Mouse (Mus musculus): ENCODE results near the gene Gstt3.
A peak's percentile ranks its signal among the peaks of the same experiment; 100 is the strongest.
"Not testable (repeated sequence)": the region's sequence is repeated elsewhere in the genome, so short reads cannot be mapped to it uniquely, and the experiment has no call there.

The Gstt3 gene

DNA sequence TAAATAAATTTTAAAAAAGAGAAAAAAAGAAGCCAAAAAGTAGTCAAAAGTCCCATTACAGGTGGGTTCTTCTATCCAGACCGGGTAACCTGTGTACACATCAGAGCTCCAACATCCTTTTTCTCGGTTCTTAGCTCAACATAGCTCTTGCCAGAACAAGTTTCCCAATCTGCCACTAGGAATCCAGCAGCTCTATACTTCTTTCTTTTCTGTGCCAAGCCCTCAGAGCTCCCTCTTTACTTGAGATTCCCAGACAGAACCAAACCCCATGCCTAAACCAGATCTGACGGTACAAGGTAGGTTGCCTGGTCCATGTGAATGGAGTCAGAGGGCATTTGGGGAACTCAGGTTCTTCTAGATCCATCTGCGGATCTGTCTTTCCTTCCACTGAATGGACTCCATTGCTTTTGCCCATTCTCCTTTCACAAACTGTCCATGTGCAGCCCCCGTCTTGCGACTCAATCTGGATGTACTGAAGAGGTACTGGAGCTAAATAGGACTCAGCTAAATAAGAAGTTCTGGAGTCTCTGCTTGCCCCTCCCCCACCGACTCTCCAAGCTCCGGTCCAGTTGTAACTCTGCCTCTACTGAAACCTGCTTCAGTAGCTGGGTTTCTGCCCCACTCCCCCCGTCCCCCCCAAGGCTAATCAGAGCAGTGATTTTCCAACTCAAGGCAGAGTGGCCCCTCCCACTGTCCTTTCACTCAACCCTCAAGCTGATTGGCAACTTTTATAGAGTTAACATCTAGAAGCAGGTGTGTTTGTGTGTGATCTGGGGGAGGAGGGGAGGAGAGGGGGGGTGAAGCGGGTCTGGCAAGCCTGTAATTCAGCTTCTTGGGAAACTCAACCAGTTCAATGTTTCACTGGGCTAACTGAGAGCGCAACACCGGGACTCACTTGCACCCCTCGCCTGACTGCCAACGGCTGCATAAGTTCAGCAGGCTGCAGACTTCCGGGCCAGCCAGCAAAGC is 1.7 kb downstream of the Gstt3 start:
- no peak for DNase-seq (ENCODE audit: extremely low read depth, low read depth)

DNA sequence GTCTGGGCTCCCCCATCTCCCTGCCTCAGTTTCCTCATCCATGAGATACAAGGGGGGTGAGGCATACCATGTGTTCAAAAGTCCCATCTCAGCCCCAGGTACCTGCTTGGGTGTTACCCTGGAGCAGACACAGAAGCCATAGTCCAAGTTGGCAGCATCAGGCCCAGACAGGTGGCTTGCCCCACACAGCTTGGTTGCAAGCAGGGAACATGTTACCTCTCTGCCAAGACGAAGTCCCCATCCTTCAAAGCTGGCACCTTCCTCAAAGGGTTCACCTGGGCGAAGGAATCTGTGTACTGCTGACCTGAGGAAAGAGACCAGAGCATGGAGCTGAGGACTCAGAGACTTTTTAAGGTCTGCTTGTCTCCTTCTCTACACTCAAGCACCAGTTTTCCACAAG is 3.3 kb downstream of the Gstt3 start:
- DNase-seq (ENCODE audit: extremely low read depth, low read depth), result no peak

DNA sequence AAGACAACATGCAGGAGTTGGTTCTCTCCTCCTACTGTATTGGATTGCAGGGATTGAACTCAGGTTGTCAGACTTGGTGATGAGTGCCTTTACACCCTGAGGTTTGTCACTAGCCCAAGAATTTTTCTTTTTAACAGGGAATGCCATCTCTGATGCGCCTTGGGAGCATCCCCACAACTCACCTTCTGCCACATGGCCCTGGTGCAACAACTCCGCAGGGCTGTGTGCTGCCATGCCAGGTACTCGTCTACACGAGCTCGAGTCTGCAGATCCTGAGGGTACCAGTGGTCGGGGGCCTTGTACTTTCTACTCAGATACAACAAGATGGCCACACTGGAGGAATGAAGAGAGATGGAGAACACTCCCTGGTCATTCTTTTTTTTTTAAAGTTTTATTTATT is 4.7 kb downstream of the Gstt3 start:
- DNase-seq (ENCODE audit: extremely low read depth, low read depth), result no peak

DNA sequence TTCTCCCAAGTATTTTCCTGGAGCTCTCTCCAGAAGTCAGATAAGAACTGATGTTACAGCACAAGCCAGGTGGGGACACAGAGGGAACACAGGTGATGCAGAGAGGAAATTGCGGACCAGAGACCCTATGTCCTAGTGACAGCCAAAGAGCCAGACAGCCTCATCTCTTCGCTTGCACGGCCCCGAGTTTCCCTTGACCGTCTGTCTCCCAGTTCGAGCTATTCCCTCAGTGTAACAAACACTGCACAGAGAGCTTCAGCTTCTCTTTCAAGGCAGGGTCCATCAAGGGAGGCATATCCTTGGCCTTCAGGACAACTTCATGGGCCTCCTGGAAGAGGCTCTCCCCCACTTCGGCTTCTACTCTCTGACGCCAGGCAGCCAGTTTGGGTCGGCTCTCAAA is 6.6 kb downstream of the Gstt3 start:
- no peak for DNase-seq (ENCODE audit: extremely low read depth, low read depth)

DNA sequence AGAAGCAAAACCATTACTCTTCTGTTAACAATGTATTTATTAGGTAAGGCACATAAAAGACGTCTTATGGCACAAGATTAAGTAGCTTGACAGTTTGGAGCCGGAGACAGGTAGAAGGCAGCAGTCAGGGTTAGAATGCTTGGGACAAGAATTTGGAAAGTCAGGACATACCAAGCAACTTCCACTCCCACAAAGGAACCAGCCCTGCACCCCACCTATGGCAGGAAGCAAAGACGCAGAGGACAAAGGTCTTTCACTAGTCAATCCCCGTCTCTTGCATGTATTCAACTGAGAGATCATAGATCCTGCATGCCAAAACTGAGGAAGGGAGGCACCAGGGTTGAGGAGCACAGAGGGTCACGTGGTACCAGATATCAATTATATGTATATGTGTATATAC is 7.1 kb downstream of the Gstt3 start:
- DNase-seq (ENCODE audit: extremely low read depth, low read depth), result no peak

DNA sequence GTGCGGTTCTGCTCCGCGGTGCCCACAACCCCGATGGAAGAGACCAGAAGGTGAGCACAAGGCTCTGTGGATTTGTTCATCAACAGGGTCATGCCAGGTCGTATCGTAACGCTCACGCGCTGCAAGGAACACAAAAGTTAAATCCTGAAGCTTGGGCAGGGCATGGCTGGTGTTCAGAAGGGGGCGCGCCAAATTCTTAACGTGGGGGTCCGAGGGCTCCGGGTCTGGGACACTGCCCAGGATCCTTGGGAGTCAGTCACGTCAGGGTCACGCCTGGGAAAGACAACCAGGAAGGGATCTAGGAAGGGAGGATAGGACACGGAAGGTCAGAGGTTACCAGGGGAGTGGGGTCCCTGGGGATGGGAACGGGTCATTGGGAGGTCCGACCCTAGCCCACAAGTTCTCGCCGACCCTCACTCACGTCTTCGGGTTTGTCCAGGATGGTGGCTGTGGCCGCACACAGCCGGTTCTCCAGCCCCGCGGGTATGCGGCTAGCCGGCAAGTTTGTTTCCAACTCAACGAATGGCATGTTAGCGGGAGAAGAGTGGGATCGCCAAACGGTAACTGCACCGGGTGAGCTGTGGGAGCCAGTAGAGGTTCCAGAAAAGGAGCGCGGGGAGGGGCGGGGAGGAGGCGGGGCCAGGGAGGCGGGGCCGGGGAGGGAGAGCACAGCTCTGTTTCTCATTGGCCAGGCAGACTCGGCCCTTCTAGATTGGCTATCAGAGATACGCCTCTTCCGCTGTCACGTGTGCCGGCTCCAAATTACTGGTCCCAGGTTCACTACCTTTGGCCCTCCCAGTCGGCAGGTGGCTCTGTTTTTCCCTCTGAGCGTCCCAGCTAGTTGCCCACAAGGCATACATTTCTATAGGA is 8.2 kb downstream of the Gstt3 start, which contains the start of gene Ddt:
TSS of gene Ddt (minus strand) at position 620 of the 870 bp plus-strand sequence.
- DNase-seq (ENCODE audit: extremely low read depth, low read depth), result peak; percentile 90

DNA sequence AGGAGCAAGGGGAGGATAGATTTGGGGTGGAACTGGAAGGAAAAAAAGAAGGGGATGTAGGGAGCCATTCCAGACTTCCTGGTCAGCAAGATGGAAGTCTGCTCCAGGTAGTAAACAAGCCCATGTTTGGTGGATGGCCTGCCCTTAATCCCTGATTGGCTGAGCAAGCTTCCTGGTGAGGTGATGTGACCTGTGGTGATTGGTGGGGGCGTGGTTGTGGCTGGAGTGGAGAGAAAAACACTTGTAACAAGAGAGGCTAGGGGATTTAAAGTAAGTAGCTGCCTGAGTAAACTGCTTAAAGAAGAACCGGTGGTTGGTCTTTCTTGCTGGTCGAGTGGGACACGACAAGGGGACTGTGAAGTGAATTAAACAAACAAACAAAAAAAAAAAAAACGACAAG is 13.5 kb downstream of the Gstt3 start:
- not testable (repeated sequence) for DNase-seq (ENCODE audit: extremely low read depth, low read depth)

DNA sequence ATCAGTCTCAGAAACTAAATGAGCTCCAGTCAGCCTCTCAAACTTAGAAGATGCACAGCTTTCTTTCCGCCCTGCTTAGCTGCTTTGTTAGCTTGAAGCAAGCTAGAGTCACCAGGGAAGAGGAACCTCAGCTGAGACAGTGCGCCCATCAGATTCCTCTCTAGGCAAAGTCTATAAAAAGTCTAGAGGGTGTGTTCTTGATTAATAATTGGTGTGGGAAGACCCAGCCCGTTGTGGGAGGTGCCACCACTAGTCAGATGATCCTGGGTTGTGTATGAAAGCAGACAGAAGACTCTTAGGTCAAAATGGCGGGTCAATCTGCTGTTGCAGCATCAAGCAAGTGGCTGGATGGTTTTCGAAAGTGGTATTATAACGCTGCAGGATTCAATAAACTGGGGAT is 14.4 kb downstream of the Gstt3 start:
- peak; percentile 69 for DNase-seq (ENCODE audit: extremely low read depth, low read depth)

DNA sequence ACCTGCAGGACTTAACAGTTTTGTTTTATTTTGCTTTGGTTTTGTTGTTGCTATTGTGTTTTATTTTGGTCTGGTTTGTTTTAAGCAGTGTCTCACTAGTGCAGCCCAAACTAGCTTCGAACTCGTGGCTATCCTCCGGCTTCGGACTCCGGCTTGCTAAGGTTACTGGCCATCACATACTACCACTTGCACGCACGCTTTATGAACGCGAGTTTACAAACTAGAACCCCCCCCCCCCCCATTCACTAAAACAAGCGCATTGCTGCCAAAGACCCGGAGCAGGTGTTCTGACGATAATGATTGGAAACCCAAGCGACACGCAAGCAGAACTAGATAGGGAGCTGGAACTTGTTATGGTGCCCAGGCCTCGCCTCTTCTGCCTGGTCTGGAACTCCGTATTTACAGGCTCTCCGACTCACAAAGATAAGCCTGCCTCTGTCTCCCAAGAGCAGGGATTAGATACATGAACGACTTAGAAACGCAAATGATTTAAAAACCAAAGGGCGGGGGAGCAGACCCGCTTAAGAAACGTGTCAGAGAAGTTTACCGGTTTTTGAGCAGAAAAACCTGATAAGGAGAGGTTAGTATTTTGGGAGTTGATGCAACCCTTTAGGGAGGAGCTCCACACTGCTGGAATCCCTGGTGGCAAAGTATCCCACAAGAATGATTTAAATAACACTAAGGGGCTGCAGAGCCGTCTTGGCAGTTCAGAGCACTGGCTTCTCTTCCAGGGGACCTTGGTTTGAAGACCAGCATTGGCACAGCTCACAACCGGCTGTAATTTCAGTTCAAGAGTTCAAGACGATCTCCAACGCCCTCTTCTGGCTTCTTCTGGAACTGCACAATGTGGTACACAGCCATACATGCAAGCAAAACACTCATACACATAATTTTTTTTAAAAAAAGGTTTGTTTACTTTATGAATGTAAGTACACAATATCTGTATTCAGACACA is 16.4 kb downstream of the Gstt3 start:
- peak; percentile 88 for DNase-seq (ENCODE audit: extremely low read depth, low read depth)

DNA sequence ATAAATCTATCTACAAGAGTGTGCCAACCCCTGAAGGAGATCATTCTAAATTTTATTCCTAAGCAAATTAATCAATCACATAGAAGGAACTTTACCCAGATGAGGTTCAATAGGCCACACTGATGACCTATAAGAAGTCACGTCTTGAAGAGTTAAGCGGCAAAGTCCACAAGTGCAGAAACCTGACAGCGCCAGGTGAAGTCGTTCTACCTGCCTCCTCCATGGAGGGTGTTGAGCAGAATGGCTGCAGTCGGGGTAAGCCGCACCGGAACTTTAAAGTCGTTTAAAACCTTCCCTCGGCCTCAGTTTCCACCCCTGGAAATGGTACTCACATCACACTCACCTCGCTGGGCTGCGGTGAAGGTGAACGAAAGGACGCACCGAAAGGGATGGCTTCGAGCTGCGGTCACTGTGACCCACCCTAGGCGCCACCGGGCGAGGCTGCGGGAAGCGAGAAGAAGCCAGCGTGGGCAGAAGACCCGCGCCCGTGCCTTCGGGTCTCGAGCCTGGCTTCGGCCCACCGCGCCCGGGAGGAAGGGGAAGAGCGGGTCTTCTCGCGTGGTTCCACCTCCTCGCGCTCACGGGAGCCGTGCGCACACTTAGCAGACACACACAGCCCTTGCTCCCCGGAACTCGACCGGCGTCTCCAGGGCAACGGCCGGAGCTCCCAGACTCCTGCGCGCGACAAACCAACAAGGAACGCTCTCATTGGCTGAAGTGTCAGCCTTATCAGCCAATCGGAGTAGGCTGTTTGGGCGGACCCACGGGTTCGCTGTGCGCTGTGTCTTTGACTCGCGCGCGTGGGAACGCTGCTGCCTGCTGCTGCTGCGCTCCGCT is 17.3 kb downstream of the Gstt3 start, which contains the start of gene Cabin1:
TSS of gene Cabin1 (minus strand) at position 660 of the 837 bp plus-strand sequence.
- DNase-seq (ENCODE audit: extremely low read depth, low read depth), result peak; percentile 96

DNA sequence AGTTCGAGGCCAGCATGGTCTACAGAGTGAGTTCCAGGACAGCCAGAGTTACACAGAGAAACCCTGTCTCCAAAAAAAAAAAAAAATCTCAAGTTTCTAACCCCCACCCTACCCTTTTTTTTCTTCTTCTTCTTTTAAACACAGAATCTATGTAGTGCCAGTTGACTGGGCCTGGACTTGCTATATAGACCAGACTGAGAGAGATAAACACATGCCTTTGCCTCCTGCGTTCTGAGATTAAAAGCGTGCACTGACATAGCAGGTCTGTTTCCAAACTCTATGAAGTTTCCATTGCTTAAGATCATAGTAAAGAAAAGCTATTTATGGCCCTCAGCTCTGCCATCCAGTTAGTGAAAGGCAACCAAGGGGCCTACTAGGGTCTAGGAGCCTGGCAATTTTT is 18.8 kb downstream of the Gstt3 start:
- peak; percentile 65 for DNase-seq (ENCODE audit: extremely low read depth, low read depth)

DNA sequence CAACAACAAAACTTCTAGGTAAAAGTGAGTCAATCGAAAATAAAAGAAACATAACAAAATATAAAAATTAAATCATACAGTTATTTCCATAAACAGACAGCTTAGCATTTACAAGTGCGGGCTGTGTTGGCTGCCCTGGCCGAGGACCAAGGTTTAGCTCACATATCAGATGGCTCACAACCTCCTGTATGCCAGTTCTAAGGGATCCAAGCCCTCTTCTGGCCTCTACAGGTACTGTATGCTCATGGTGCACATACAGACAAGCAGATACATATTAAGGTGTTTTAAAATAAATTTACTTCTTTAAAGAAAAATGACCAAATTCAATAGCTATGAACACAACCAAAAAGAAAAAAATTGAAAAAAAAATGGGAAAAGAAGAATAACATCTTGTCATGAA is 20.9 kb downstream of the Gstt3 start:
- no peak for DNase-seq (ENCODE audit: extremely low read depth, low read depth)

DNA sequence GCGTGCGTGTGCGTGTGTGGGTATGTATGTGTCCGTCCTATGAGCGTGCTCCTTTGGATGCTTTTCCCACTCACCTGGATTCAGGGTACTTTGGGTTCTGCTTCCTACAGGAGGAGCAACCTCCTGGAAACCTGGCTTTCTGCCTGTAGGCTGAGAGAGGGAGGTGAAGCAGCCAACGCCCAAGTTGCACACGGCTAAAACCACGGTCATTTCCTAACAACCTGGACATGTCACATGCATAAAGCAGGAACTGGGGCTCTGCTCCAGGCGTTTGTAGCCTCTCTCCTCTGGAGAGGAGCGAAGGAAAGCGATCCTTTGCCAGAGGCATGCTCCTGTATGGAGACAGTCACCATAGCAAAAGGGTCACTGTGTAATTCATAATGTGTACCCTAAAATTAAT is 24.5 kb downstream of the Gstt3 start:
- no peak for DNase-seq (ENCODE audit: extremely low read depth, low read depth)

DNA sequence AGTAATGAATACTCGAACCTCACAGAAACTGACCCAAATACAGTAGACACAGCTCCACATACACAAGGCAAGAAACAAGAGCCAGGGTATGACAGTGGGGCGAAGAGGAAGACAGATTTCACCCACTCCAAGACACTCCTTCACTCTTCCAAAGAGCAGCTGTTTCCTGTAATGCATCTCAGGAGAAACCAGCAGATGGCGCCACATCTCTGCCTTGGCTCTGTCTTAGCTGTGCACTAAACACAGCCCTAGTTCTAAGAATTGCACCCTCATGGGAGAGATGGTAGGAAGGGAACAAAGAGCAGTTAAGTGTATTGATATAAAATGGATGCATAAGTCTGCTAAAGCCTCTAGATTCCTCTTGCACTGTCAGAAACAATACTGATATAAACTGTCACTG is 37.2 kb downstream of the Gstt3 start:
- DNase-seq (ENCODE audit: extremely low read depth, low read depth), result peak; percentile 33

DNA sequence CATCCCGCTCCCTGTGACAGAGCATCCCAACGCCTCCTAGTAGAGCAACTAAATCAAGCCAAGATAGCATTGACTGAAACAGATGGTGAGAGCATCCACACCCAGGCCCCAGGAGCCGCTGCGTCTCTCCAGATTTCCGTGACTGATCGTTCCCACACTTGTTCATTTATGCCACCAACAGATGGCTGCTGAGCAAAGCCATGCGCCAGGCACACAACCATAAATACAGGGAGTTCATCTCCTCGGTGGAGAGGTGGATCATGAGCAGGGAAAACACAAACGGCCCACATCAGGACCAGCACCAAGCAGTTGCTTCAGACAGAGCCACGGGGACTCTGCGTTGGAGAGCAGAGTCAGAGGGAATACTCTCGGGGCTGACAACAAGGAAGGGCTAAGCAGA is 37.8 kb downstream of the Gstt3 start:
- DNase-seq (ENCODE audit: extremely low read depth, low read depth), result no peak

DNA sequence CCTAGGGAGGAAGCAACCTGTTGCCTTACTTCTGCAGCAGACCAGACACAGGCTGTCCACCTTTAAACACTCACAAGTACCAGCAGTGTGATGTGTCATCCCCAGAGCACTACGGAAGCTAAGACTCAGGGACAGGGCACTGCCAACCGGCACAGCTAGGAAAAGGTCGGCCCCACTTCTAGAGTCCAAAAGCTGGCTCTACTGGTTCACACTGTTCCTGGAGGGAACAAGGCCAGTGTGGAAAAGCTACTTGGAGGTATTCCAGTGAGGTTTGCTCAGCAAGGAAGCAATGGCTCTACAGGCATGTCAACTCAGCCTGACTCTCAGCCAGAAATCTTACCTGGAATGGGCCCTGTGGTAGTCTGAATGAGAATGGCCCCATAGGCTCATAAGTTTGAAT is 40.3 kb downstream of the Gstt3 start:
- no peak for DNase-seq (ENCODE audit: extremely low read depth, low read depth)

DNA sequence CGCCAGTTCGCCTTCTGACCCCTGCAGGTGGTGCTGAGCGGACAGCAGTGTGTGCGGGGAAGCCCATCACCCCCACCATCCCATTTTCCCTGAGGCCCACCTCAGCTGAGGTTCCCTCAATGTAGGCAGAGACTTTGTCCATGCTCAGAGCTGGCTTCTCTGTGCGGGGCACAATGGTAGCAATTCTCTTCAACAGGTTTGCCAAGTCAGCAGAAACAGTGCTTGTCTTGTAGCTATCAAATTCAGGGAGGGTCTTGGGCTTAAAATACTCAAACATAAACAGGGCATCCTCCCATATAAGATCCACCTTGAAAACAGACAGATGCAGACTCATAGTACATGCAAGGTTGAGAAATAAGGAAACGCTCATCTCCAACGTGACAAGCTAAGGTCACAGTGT is 55.8 kb downstream of the Gstt3 start:
- DNase-seq (ENCODE audit: extremely low read depth, low read depth), result no peak
